In the genomic region with DNA sequence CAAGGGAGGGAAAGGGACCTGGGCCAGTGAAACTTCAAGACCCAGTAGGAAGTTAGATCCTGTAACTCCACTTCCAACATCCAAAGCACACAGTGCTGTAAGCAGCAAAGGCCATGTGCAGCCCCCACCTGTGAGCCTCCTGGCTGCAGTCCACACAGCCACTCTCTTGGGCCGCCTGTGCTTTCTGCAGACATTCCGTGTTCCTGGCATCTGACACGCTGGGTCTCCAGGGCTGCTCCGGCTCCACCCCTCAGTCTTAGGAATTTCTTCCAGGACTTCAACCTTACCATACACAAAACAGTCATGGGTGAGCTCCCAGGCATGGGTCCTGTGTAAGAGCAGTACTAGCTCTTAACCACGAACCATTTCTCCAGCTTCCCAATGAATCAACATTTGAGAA, we compare ENCODE assay signal across 12 mouse cellular contexts. TPM values are rescaled to one million over a fixed set of nuclear protein-coding genes. Genes with fewer than 3 reads are reported as not detected.
DNase-seq lines count a peak whose midpoint lies in the region; ATAC-seq and TF ChIP-seq lines count a peak whose summit lies in the region.
"Had no signal": no experiment of that assay in that cellular context is flagged by ENCODE, and none has a peak within 500 bp of the region (broad histone marks: within the 10 kb centered on the region; RNA-seq: fewer than 3 reads in every experiment).

No protein-coding gene starts in this region.

- no peaks in the 10 kb centered on the region for H3K27me3 ChIP-seq in heart, embryonic 10.5 days (ENCODE audit: insufficient read depth, poor library complexity, severe bottlenecking)
- no peaks in the 10 kb centered on the region for H3K27me3 ChIP-seq in heart, embryonic 11.5 days (ENCODE audit: control insufficient read depth, insufficient read depth, low read length)
- H3K27me3 ChIP-seq in lung, postnatal 0 days (replicated peaks; ENCODE audit: insufficient read depth, low read length), result no peaks in the 10 kb centered on the region
- H3K27me3 ChIP-seq in forebrain, embryonic 16.5 days (replicated peaks; ENCODE audit: control insufficient read depth, insufficient read depth, low read length), result no peaks in the 10 kb centered on the region
- H3K27me3 ChIP-seq: forebrain, embryonic 13.5 days had no signal

- 0 out of 2 replicates have a peak, but pooled peaks cover 6% of the 10 kb centered on the region for H3K4me1 ChIP-seq in heart, embryonic 10.5 days
- H3K4me1 ChIP-seq in heart, embryonic 11.5 days (ENCODE audit: control insufficient read depth, insufficient read depth, low read length), result no peaks in the 10 kb centered on the region
- H3K4me1 ChIP-seq in lung, postnatal 0 days (ENCODE audit: insufficient read depth, low read depth, low read length), result no peaks in the 10 kb centered on the region
- H3K4me1 ChIP-seq in forebrain, embryonic 16.5 days (replicated peaks; ENCODE audit: control insufficient read depth, insufficient read depth, low read length), result no peaks in the 10 kb centered on the region
- H3K4me1 ChIP-seq: forebrain, embryonic 13.5 days had no signal

- H3K4me2 ChIP-seq in heart, embryonic 11.5 days, result no peak overlapping the region
- H3K4me2 ChIP-seq in lung, postnatal 0 days (replicated peaks; ENCODE audit: low read depth, low read length), result no peak overlapping the region
- no peak overlapping the region for H3K4me2 ChIP-seq in forebrain, embryonic 16.5 days (ENCODE audit: low read length)
- H3K4me2 ChIP-seq: forebrain, embryonic 13.5 days had no signal

- no peak overlapping the region for H3K4me3 ChIP-seq in heart, embryonic 10.5 days
- H3K4me3 ChIP-seq in heart, embryonic 11.5 days (ENCODE audit: low read depth, low read length), result no peak overlapping the region
- no peak overlapping the region for H3K4me3 ChIP-seq in lung, postnatal 0 days (ENCODE audit: low read depth, low read length)
- H3K4me3 ChIP-seq in forebrain, embryonic 16.5 days (replicated peaks; ENCODE audit: low read length), result no peak overlapping the region
- H3K4me3 ChIP-seq: forebrain, embryonic 13.5 days; heart, adult 2 months had no signal

- peak; percentile 41 for DNase-seq in heart, embryonic 10.5 days (ENCODE audit: low spot score)
- DNase-seq in lung, postnatal 0 days (ENCODE audit: low spot score), result peak; percentile 8
- no peak for DNase-seq in lung, postnatal 36 days
- peak; percentile 46 for DNase-seq in kidney, postnatal 14 days
- DNase-seq in right cerebral cortex, postnatal 4 days, result no peak
- DNase-seq: cerebellum, adult 9-11 months; heart, adult 2 months had no signal

- H3K9me3 ChIP-seq in heart, embryonic 10.5 days, result no peaks in the 10 kb centered on the region
- no peaks in the 10 kb centered on the region for H3K9me3 ChIP-seq in heart, embryonic 11.5 days (replicated peaks; ENCODE audit: control insufficient read depth, low read length)
- H3K9me3 ChIP-seq in lung, postnatal 0 days (ENCODE audit: low read length), result no peaks in the 10 kb centered on the region
- no peaks in the 10 kb centered on the region; the same call in 1 of the 2 replicates for H3K9me3 ChIP-seq in forebrain, embryonic 16.5 days (ENCODE audit: control insufficient read depth, low read length)
- H3K9me3 ChIP-seq: forebrain, embryonic 13.5 days had no signal

- peaks cover 20% of the 10 kb centered on the region for H3K36me3 ChIP-seq in heart, embryonic 10.5 days
- H3K36me3 ChIP-seq in heart, embryonic 11.5 days (ENCODE audit: control insufficient read depth, insufficient read depth, low read length), result no peaks in the 10 kb centered on the region
- H3K36me3 ChIP-seq in lung, postnatal 0 days (ENCODE audit: insufficient read depth, low read length), result no peaks in the 10 kb centered on the region
- H3K36me3 ChIP-seq in forebrain, embryonic 16.5 days (ENCODE audit: control insufficient read depth, insufficient read depth), result no peaks in the 10 kb centered on the region; the same call in 1 of the 2 replicates

- H3K27ac ChIP-seq in heart, embryonic 10.5 days, result no peak overlapping the region
- no peak overlapping the region for H3K27ac ChIP-seq in heart, embryonic 11.5 days (ENCODE audit: low read depth, low read length)
- H3K27ac ChIP-seq in lung, postnatal 0 days (ENCODE audit: low read length), result no peak overlapping the region
- no peak overlapping the region for H3K27ac ChIP-seq in forebrain, embryonic 16.5 days (ENCODE audit: low read length)
- H3K27ac ChIP-seq: forebrain, embryonic 13.5 days; heart, adult 2 months had no signal

- H3K9ac ChIP-seq in heart, embryonic 11.5 days (ENCODE audit: low read depth, low read length), result no peak overlapping the region
- H3K9ac ChIP-seq in lung, postnatal 0 days (replicated peaks; ENCODE audit: low read depth), result no peak overlapping the region
- no peak overlapping the region for H3K9ac ChIP-seq in forebrain, embryonic 16.5 days (replicated peaks; ENCODE audit: low read depth, low read length)
- H3K9ac ChIP-seq: forebrain, embryonic 13.5 days had no signal

- TF ChIP-seq EP300 in lung, postnatal 0 days (IDR thresholded peaks at IDR 0.05), result no peak

- 68% methylated on average over 5 of the region's 5 CpGs for WGBS in heart, embryonic 10.5 days
- 63% methylated on average over 5 of the region's 5 CpGs for WGBS in heart, embryonic 11.5 days (ENCODE audit: insufficient replicate concordance)
- 52% methylated on average over 5 of the region's 5 CpGs for WGBS in lung, postnatal 0 days
- 85% methylated on average over 5 of the region's 5 CpGs for WGBS in forebrain, embryonic 16.5 days

- no peak for TF ChIP-seq CTCF in lung, postnatal 0 days (IDR thresholded peaks at IDR 0.05)

- no peak for ATAC-seq in heart, embryonic 11.5 days (replicated peaks; ENCODE audit: insufficient number of reproducible peaks, low FRiP score, low TSS enrichment)
- peak; percentile 56 for ATAC-seq in lung, postnatal 0 days
- no peak for ATAC-seq in forebrain, embryonic 16.5 days
- ATAC-seq: CD4-positive, CD25-positive, alpha-beta regulatory T cell, adult 4 months; forebrain, embryonic 13.5 days; inflammation-experienced regulatory T-cells, adult 6 months had no signal

RNA-seq across cellular contexts. Expression of a gene that starts 55.4 kb away (rescaled TPM):
- 15.7 and 19.0 TPM in 2 replicates for polyA plus RNA-seq in heart, embryonic 10.5 days (2016; fragmentation: Nextera tagmentation; extraction: Ambion mirVana)
- polyA plus RNA-seq in heart, embryonic 11.5 days (2014; fragmentation: Nextera tagmentation; extraction: Ambion mirVana), result 17.8 and 20.3 TPM in 2 replicates
- polyA plus RNA-seq in lung, postnatal 0 days (2015; fragmentation: Nextera tagmentation; extraction: Ambion mirVana), result 19.7 and 19.8 TPM in 2 replicates
- polyA plus RNA-seq in forebrain, embryonic 16.5 days (2015; fragmentation: Nextera tagmentation; extraction: Ambion mirVana), result 19.9 and 20.7 TPM in 2 replicates

Comparison
In these comparisons a context has a peak if more than half of its experiments do, and no peak if none do; other contexts are left out.
1. DNase-seq: peak in heart, embryonic 10.5 days (single experiment), lung, postnatal 0 days (single experiment) and kidney, postnatal 14 days (single experiment); none in lung, postnatal 36 days (single experiment) and right cerebral cortex, postnatal 4 days (single experiment).